Mouse (Mus musculus) liver, postnatal 0 days (tissue): ENCODE data around the gene 4931406P16Rik.

ENCODE experiments used
- CTCF ChIP-seq: sonication (generic); IDR thresholded peaks from 2 replicates; pipeline ENCODE4 v1.5.1; 2016; ENCODE audit warnings: antibody characterized with exemption, low read depth
- EP300 ChIP-seq: IDR thresholded peaks from 2 replicates; pipeline ENCODE4 v1.6.1; 2016; ENCODE audit warnings: antibody characterized with exemption, low read depth, mild to moderate bottlenecking

- TF ChIP-seq CTCF (no peak), EP300 (no peak)
Observed at GRCm38 (mm10) chr7:34238086-34238485, 75.3 kb downstream of the 4931406P16Rik start.
